ENCODE assay signal across 9 mouse cellular contexts in genomic region chr13:76844629-76845255, GRCm38 (mm10).
DNase-seq lines count a peak whose midpoint lies in the region; ATAC-seq and TF ChIP-seq lines count a peak whose summit lies in the region.
"Had no signal": no experiment of that assay in that cellular context is flagged by ENCODE, and none has a peak within 500 bp of the region (broad histone marks: within the 10 kb centered on the region; RNA-seq: fewer than 3 reads in every experiment).

No protein-coding gene starts in this region.

- peak; percentile 82 for DNase-seq in intestine, embryonic 14.5 days (ENCODE audit: low spot score)
- DNase-seq in c-Kit-negative CD71-positive TER-119-positive erythroid progenitor cells, embryonic 14.5 days (ENCODE audit: low read depth, low spot score): peak; percentile 30
- peak; percentile 75 for DNase-seq in forebrain, embryonic 10.5 days (ENCODE audit: extremely low spot score, low spot score)
- peak; percentile 82 for DNase-seq in hindbrain, postnatal 0 days (ENCODE audit: low spot score)
- DNase-seq in limb, embryonic 11.5 days (ENCODE audit: low spot score): peak; percentile 89
- peak; percentile 3 for DNase-seq in spleen, postnatal 36 days (ENCODE audit: low spot score in 2 of 2)

- no peaks in the 10 kb centered on the region for H3K9me3 ChIP-seq in intestine, embryonic 14.5 days (ENCODE audit: control insufficient read depth, low read length)
- H3K9me3 ChIP-seq in intestine, embryonic 15.5 days: no peaks in the 10 kb centered on the region
- no peaks in the 10 kb centered on the region for H3K9me3 ChIP-seq in forebrain, embryonic 10.5 days
- H3K9me3 ChIP-seq in hindbrain, postnatal 0 days (ENCODE audit: low read length): no peaks in the 10 kb centered on the region
- no peaks in the 10 kb centered on the region for H3K9me3 ChIP-seq in limb, embryonic 11.5 days (ENCODE audit: control insufficient read depth, low read length)
- H3K9me3 ChIP-seq: limb, embryonic 13.5 days had no signal

- H3K27ac ChIP-seq in intestine, embryonic 14.5 days (ENCODE audit: low read depth): no peak overlapping the region
- no peak overlapping the region for H3K27ac ChIP-seq in intestine, embryonic 15.5 days
- H3K27ac ChIP-seq in forebrain, embryonic 10.5 days: no peak overlapping the region
- H3K27ac ChIP-seq in hindbrain, postnatal 0 days: no peak overlapping the region
- no peak overlapping the region for H3K27ac ChIP-seq in limb, embryonic 11.5 days (replicated peaks; ENCODE audit: low read depth, low read length)
- H3K27ac ChIP-seq: limb, embryonic 13.5 days had no signal

- no peak overlapping the region for H3K4me2 ChIP-seq in intestine, embryonic 14.5 days (ENCODE audit: low read length)
- no peak overlapping the region for H3K4me2 ChIP-seq in intestine, embryonic 15.5 days (replicated peaks)
- H3K4me2 ChIP-seq in hindbrain, postnatal 0 days (ENCODE audit: low read depth, low read length): no peak overlapping the region
- H3K4me2 ChIP-seq in limb, embryonic 11.5 days (ENCODE audit: low read depth, severe bottlenecking): no peak overlapping the region
- H3K4me2 ChIP-seq: limb, embryonic 13.5 days had no signal

- TF ChIP-seq CTCF in hindbrain, postnatal 0 days (IDR thresholded peaks at IDR 0.05; ENCODE audit: low read depth): peak; percentile 88

- no peaks in the 10 kb centered on the region for H3K27me3 ChIP-seq in intestine, embryonic 14.5 days (replicated peaks; ENCODE audit: control insufficient read depth, insufficient read depth, low read length)
- no peaks in the 10 kb centered on the region for H3K27me3 ChIP-seq in intestine, embryonic 15.5 days (replicated peaks)
- no peaks in the 10 kb centered on the region for H3K27me3 ChIP-seq in forebrain, embryonic 10.5 days (ENCODE audit: poor library complexity, severe bottlenecking)
- H3K27me3 ChIP-seq in hindbrain, postnatal 0 days (ENCODE audit: insufficient read depth, low read length): no peaks in the 10 kb centered on the region
- H3K27me3 ChIP-seq in limb, embryonic 11.5 days (ENCODE audit: control insufficient read depth, insufficient read depth, low read length): no peaks in the 10 kb centered on the region
- H3K27me3 ChIP-seq: limb, embryonic 13.5 days had no signal

- no peaks in the 10 kb centered on the region for H3K4me1 ChIP-seq in intestine, embryonic 14.5 days (replicated peaks; ENCODE audit: control insufficient read depth, insufficient read depth, low read length)
- H3K4me1 ChIP-seq in intestine, embryonic 15.5 days (replicated peaks): no peaks in the 10 kb centered on the region
- H3K4me1 ChIP-seq in forebrain, embryonic 10.5 days: peaks cover 14% of the 10 kb centered on the region
- H3K4me1 ChIP-seq in hindbrain, postnatal 0 days (ENCODE audit: insufficient read depth, low read length): no peaks in the 10 kb centered on the region
- H3K4me1 ChIP-seq in limb, embryonic 11.5 days (ENCODE audit: control insufficient read depth, insufficient read depth, low read length): no peaks in the 10 kb centered on the region
- H3K4me1 ChIP-seq: limb, embryonic 13.5 days had no signal

- H3K9ac ChIP-seq in intestine, embryonic 14.5 days (ENCODE audit: low read length): no peak overlapping the region
- H3K9ac ChIP-seq in intestine, embryonic 15.5 days: no peak overlapping the region
- H3K9ac ChIP-seq in hindbrain, postnatal 0 days (replicated peaks; ENCODE audit: low read length): no peak overlapping the region
- H3K9ac ChIP-seq in limb, embryonic 11.5 days (ENCODE audit: low read length): no peak overlapping the region
- H3K9ac ChIP-seq: limb, embryonic 13.5 days had no signal

- no peak; the same call in 1 of the 2 replicates for ATAC-seq in intestine, embryonic 14.5 days (replicated peaks; ENCODE audit: low FRiP score, low TSS enrichment, low read depth)
- no peak for ATAC-seq in intestine, embryonic 15.5 days
- peak; percentile 73 for ATAC-seq in hindbrain, postnatal 0 days
- no peak for ATAC-seq in limb, embryonic 11.5 days (ENCODE audit: insufficient number of reproducible peaks, low FRiP score, low TSS enrichment, low read depth)
- 0 out of 2 replicates have a peak, but pooled peaks have one; percentile 43 for ATAC-seq in monocyte, adult 5-6 weeks (replicated peaks; ENCODE audit: insufficient number of reproducible peaks, low FRiP score, low TSS enrichment, poor library complexity, severe bottlenecking)

- no peak overlapping the region for H3K4me3 ChIP-seq in intestine, embryonic 14.5 days (ENCODE audit: low read depth, low read length)
- H3K4me3 ChIP-seq in intestine, embryonic 15.5 days (replicated peaks): no peak overlapping the region
- no peak overlapping the region for H3K4me3 ChIP-seq in forebrain, embryonic 10.5 days
- no peak overlapping the region for H3K4me3 ChIP-seq in hindbrain, postnatal 0 days (ENCODE audit: low read length)
- no peak overlapping the region for H3K4me3 ChIP-seq in limb, embryonic 11.5 days (ENCODE audit: low read depth, low read length)
- H3K4me3 ChIP-seq: limb, embryonic 13.5 days had no signal

- no peaks in the 10 kb centered on the region for H3K36me3 ChIP-seq in intestine, embryonic 14.5 days (ENCODE audit: control insufficient read depth, insufficient read depth, low read length)
- H3K36me3 ChIP-seq in intestine, embryonic 15.5 days: no peaks in the 10 kb centered on the region
- no peaks in the 10 kb centered on the region for H3K36me3 ChIP-seq in forebrain, embryonic 10.5 days (replicated peaks)
- no peaks in the 10 kb centered on the region for H3K36me3 ChIP-seq in hindbrain, postnatal 0 days (ENCODE audit: insufficient read depth, low read length)
- no peaks in the 10 kb centered on the region for H3K36me3 ChIP-seq in limb, embryonic 11.5 days (ENCODE audit: control insufficient read depth, insufficient read depth, low read length)
- H3K36me3 ChIP-seq: limb, embryonic 13.5 days had no signal

- WGBS in intestine, embryonic 14.5 days: 55% methylated on average over 8 of the region's 8 CpGs
- 52% methylated on average over 8 of the region's 8 CpGs for WGBS in intestine, embryonic 15.5 days
- WGBS in forebrain, embryonic 10.5 days: 59% methylated on average over 8 of the region's 8 CpGs
- WGBS in hindbrain, postnatal 0 days: 48% methylated on average over 8 of the region's 8 CpGs
- WGBS in limb, embryonic 11.5 days: 51% methylated on average over 8 of the region's 8 CpGs

Comparison
In these comparisons a context has a peak if more than half of its experiments do, and no peak if none do; other contexts are left out.
1. ATAC-seq: peak in hindbrain, postnatal 0 days (single experiment) and monocyte, adult 5-6 weeks (single experiment); none in intestine, embryonic 14.5 days (single experiment), intestine, embryonic 15.5 days (single experiment) and limb, embryonic 11.5 days (single experiment).
2. DNase-seq: peak in every context shown above with its lines; median percentile 89 in limb, embryonic 11.5 days; 82 in intestine, embryonic 14.5 days; 82 in hindbrain, postnatal 0 days; 75 in forebrain, embryonic 10.5 days; 30 in c-Kit-negative CD71-positive TER-119-positive erythroid progenitor cells, embryonic 14.5 days; 3 in spleen, postnatal 36 days.